Mouse (Mus musculus) E14TG2a.4 (cell line): ENCODE data around the gene Gm49394.

Experiments
- H3K27me3 ChIP-seq: 2 replicates; pipeline ENCODE4 v1.6.1; 2014; ENCODE audit warnings: low read length, control low read depth; ENCODE audit not compliant: insufficient read depth
- H3K36me3 ChIP-seq: 2 replicates; pipeline ENCODE4 v1.6.1; 2014; ENCODE audit warnings: low read length, control low read depth; ENCODE audit not compliant: insufficient read depth
- H3K4me1 ChIP-seq: replicated peaks from 2 replicates; pipeline ENCODE4 v1.6.1; 2014; ENCODE audit warnings: low read depth, low read length, control low read depth
- H3K4me3 ChIP-seq: replicated peaks from 2 replicates; pipeline ENCODE4 v1.5.1; 2014; ENCODE audit warnings: mild to moderate bottlenecking, low read length
- H3K9me3 ChIP-seq: 2 replicates; pipeline ENCODE4 v1.6.1; 2014; ENCODE audit warnings: low read length, control low read depth
- CTCF ChIP-seq: conservative IDR thresholded peaks from 2 replicates; pipeline ENCODE4 v1.5.1; 2014; ENCODE audit warnings: low read length
- NANOG ChIP-seq: IDR thresholded peaks from 2 replicates; pipeline ENCODE4 v1.6.1; 2014; ENCODE audit warnings: borderline replicate concordance, low read length, mixed read lengths
- POU5F1 ChIP-seq: IDR thresholded peaks from 2 replicates; pipeline ENCODE4 v1.6.1; 2014; ENCODE audit warnings: low read length, borderline replicate concordance

Gene Gm49394

DNA sequence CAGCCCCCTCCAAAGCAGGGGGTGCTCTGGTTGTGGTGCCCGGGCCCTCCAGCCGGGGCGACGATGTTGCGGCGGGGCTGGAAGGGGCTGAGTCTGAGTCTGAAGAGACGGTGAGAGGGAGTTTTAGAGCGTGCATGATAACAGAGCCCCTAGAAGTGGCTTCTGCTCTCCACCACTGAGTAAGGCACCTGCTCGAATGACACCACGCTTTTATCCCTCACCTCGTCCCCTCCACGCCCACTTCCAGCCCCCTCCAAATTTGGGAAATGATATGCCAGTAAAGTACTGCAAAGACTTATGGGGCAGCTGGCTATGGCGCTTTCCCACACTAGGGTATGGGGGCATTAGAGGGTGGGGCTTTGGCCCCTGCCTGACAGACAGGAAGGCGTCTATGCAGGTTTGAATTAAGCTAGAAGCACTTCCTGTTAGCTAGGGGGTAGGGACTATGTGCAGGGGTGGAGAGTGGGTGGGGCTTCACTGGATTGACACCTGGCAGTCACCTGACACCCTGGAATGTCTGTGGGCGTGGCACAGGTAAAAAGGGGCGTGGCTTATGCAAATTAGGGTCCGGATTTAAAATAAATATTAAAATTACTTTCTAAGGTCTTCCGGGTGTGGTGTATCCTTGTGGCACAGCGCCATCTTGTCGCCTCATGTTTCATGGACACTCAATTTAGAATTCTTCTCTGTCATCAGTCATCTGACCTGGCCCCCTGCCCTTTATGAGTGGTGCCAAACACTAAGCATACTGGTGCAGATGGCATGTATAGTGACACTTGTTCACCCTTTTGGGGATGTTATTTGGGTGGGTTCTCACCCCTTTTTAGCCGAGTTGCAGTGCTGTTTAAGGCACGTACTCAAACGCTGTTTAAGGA, at the start of gene Gm49394:
Gene Gm49394, minus strand, starts transcription at position 192 of the 875 bp plus-strand sequence.
- H3K4me3 ChIP-seq = peak within 1 kb of the TSS; percentile 23; the same call in 1 of the 2 replicates
- peaks cover 63% of the 10 kb centered on the region for H3K9me3 ChIP-seq
- H3K4me1 ChIP-seq = 0 out of 2 replicates have a peak, but pooled peaks cover 4% of the 10 kb centered on the region
- TF ChIP-seq POU5F1 (no peak), NANOG (no peak), CTCF (no peak)
- peaks cover 41% of the 10 kb centered on the region for H3K27me3 ChIP-seq
- no peaks in the 10 kb centered on the region for H3K36me3 ChIP-seq

DNA sequence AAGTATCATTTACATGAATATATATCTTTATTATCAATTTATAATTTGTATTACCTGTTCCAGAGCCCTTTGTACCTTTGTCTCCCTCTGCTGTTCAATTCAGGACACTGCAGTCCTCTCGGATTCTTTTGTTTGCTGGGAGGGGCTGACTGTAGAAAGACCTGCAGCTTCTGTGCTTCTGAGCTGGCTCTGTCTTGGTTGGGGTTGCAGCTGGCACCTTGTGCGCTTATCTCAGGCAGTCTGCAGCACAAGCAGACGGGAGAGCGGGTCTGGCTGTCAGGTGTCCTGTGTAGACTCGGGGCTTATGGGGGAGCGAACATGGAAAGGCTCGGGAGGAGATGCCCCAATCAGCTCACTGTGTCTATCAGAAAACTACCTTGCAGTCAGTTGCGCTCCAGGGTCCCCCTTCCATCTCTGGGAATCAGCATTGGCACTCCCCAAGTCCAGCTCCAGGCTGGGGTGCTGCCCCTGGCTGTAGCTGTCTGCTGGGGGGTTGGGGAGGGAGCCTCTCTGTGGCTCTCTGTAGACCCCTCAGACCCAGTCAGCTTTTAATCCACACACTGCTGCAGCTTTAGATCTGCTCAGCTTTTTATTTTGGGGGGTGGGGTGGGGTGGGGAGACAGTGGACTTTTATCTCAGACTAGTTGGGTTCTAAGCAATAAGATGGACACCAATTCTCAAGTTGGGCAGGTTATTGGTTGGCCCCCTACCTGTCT, 45.2 kb upstream of the Gm49394 start:
- H3K4me1 ChIP-seq = peaks cover 3% of the 10 kb centered on the region; the same call in 1 of the 2 replicates
- no peak overlapping the region for H3K4me3 ChIP-seq
- H3K27me3 ChIP-seq = peaks cover 15% of the 10 kb centered on the region
- TF ChIP-seq CTCF (peak; percentile 93), NANOG (no peak)
- no peaks in the 10 kb centered on the region for H3K9me3 ChIP-seq
- no peaks in the 10 kb centered on the region for H3K36me3 ChIP-seq

DNA sequence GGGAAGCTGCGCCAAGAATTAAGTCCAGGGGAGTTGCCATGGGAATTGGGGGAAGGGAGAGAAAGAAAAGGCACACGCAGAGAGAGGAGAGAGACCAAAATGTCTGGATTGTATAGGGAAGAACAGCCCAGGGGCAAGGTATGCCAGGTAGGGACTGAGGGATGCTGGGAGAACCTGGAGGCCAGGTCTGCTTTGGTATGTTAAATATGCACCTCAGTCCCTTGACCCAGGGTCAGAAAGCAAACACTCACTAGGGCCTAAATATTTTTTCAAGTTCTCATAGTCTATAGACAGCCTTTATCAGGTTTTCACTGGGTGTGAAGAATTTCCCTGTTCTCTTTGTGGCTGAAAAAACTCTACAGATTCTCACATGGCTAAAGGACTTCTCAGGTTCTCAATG, 37.1 kb upstream of the Gm49394 start:
- H3K9me3 ChIP-seq = no peaks in the 10 kb centered on the region
- no peak for TF ChIP-seq NANOG
- no peaks in the 10 kb centered on the region for H3K36me3 ChIP-seq
- no peak overlapping the region for H3K4me3 ChIP-seq
- no peaks in the 10 kb centered on the region for H3K4me1 ChIP-seq
- no peaks in the 10 kb centered on the region for H3K27me3 ChIP-seq

DNA sequence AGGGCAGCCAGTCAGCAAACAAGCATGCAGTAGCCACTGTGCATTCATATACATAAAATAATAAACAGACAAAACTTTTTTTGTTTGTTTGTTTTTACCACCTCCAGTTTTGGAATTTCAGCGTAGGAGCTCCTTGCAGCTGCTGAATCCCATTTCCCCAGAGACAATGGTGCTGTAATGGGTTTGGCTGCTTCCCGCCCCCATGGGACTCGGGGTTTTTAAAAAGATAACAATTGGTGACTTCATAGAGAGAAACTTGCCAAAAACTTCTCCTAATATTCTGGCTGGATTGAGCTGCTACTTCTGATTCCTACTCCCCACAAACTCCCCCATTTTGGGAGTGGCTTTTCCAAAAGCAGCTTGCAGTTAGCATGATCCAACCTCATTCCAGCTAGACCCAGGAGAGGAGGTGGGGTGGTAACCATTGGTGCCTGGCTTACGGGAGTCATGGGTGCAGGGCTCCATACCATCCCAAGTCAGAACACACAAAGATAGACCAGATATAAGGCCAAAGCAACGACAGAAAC, 29.7 kb upstream of the Gm49394 start:
- no peaks in the 10 kb centered on the region for H3K36me3 ChIP-seq
- TF ChIP-seq CTCF = no peak
- no peak for TF ChIP-seq POU5F1
- no peak for TF ChIP-seq NANOG
- no peaks in the 10 kb centered on the region for H3K9me3 ChIP-seq

DNA sequence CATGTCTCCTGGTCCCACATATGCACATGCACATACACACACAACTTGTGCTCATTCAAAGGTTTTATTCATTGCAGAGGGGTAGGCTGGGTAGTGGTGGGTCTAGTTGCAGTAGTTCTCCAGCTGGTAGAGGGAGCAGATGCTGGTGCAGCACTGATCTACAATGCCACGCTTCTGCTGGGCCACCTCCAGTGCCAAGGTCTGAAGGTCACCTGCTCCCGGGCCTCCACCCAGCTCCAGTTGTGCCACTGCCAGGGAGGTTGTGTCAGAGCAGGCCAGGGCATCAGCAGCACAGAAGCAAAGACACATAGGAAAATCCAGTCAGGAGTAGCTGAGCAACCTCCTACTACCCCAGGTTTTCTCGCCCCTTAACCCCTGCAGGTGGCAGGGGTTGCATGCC, 8.9 kb upstream of the Gm49394 start:
- TF ChIP-seq NANOG (no peak), POU5F1 (no peak), CTCF (no peak)
- H3K36me3 ChIP-seq = no peaks in the 10 kb centered on the region
- H3K27me3 ChIP-seq = peaks cover 83% of the 10 kb centered on the region
- H3K4me3 ChIP-seq = no peak overlapping the region
- H3K4me1 ChIP-seq = no peaks in the 10 kb centered on the region
- H3K9me3 ChIP-seq = no peaks in the 10 kb centered on the region

More for the DNA sequence above, 29.7 kb upstream of the Gm49394 start:
- Histone ChIP-seq H3K27me3 (0 out of 2 replicates have a peak, but pooled peaks cover 7% of the 10 kb centered on the region), H3K4me3 (no peak overlapping the region), H3K4me1 (no peaks in the 10 kb centered on the region)

DNA sequence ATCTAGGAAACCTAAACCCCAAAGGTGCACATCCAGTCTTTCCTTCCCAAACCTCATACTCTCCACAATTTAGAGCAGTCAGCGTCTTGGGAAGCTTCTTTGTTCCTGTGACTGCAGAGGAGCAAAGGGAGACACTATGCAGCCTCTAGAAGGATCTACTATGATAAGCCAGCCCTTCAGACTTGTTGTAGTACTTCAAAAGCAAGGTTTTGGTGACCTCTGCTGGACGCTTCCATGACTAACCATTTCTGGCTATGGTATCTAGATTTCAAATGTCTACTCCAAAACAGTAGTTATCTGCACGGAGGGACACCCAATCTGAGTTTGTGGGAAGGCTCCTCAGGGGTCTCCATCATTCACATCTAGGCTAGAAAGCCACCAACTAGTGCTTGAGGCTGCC, 5.9 kb upstream of the Gm49394 start:
- TF ChIP-seq CTCF = peak; percentile 33
- no peak for TF ChIP-seq POU5F1
- Histone ChIP-seq H3K4me1 (no peaks in the 10 kb centered on the region), H3K36me3 (no peaks in the 10 kb centered on the region), H3K4me3 (no peak overlapping the region), H3K27me3 (peaks cover 67% of the 10 kb centered on the region), H3K9me3 (peaks cover 15% of the 10 kb centered on the region)

DNA sequence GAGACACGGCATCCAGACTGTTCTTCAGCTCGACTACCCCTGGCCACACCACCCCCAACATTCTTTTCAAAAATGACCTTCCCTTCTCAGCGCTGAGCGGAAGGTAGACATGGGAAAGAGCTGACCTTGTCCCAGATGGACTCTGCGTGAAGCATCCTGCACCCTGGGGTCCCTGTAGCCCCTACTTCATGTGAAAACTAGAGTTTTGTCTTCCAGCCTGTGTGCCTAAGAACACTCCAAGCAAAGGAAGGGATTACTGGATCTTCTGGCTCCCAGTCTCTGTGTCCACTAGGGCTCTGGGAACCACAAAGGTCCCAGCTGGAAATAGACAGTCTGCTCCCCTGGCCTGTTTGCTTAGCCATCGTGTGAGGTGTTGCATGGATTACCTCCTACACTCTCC, 5.4 kb upstream of the Gm49394 start:
- no peaks in the 10 kb centered on the region for H3K36me3 ChIP-seq
- H3K27me3 ChIP-seq = peaks cover 62% of the 10 kb centered on the region
- no peak for TF ChIP-seq CTCF
- no peak for TF ChIP-seq POU5F1
- TF ChIP-seq NANOG = no peak
- peaks cover 20% of the 10 kb centered on the region for H3K9me3 ChIP-seq
- no peaks in the 10 kb centered on the region for H3K4me1 ChIP-seq
- H3K4me3 ChIP-seq = no peak overlapping the region

DNA sequence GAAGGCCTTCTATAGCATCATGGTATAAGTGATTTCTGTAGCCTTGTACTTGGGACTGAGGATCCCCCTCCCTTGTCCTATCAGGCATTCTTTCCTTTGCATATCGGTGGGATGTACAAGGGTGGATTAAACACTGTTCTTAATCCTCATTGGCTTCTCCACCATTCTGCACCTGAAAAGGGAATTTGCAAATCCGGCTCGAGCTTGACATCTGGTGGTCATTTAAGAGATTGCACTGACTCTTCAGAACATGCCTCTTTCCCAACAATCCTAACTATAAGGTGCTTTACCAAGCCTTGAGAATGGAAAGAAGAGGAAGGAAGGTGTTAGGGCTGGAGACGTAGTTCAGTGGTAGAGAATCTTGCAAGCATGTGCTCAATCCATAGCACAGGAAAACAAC, 2.4 kb upstream of the Gm49394 start:
- H3K4me3 ChIP-seq = no peak overlapping the region

More for the DNA sequence above, 2.4 kb upstream of the Gm49394 start:
- TF ChIP-seq CTCF (peak; percentile 62), NANOG (no peak), POU5F1 (no peak)
- Histone ChIP-seq H3K4me1 (no peaks in the 10 kb centered on the region), H3K9me3 (peaks cover 48% of the 10 kb centered on the region), H3K36me3 (no peaks in the 10 kb centered on the region), H3K27me3 (peaks cover 37% of the 10 kb centered on the region)
